Mouse (Mus musculus) thymus, adult 2 months (tissue): Measurements from ENCODE around the gene Acer1.

Source experiments
- CTCF ChIP-seq: fragments of 200-500 bp; IDR thresholded peaks from 2 replicates; pipeline ENCODE4 v1.5.1; 2012; ENCODE audit warnings: mild to moderate bottlenecking, control low read depth, low read length, moderate library complexity, borderline replicate concordance; ENCODE audit not compliant: control insufficient read depth, poor library complexity, insufficient read depth; ENCODE audit errors: extremely low read depth
- POLR2A ChIP-seq: fragments of 200-500 bp; IDR thresholded peaks from 2 replicates; pipeline ENCODE4 v1.6.1; 2012; ENCODE audit warnings: mild to moderate bottlenecking, low read length, control low read depth, moderate library complexity; ENCODE audit not compliant: control insufficient read depth, poor library complexity, insufficient read depth; ENCODE audit errors: extremely low read depth

GRCm38 (mm10) chr17:56988921-56989430 is 7.0 kb upstream of the Acer1 start:
- TF ChIP-seq CTCF (no peak), POLR2A (no peak)
